Mouse (Mus musculus) heart, embryonic 12.5 days (tissue): ENCODE results near the gene Ddhd1. TPM values are rescaled to one million over a fixed set of nuclear protein-coding genes. Genes with fewer than 3 reads are reported as not detected.

Experiments used
- ATAC-seq: fragments of 200-750 bp; cut with Nextera tagmentation; 2 replicates; pipeline ENCODE4 v1.8.0; 2017; ENCODE audit warnings: moderate TSS enrichment, moderate library complexity; ENCODE audit not compliant: insufficient number of reproducible peaks, low FRiP score
- H3K27ac ChIP-seq: fragments of 300-500 bp; sonication (generic); 2 replicates; pipeline ENCODE4 v1.5.1; 2016; ENCODE audit warnings: mild to moderate bottlenecking, moderate library complexity; ENCODE audit not compliant: poor library complexity, severe bottlenecking
- H3K27me3 ChIP-seq: fragments of 300-500 bp; sonication (generic); replicated peaks from 2 replicates; pipeline ENCODE4 v1.6.1; 2016; ENCODE audit warnings: mild to moderate bottlenecking, moderate library complexity
- H3K36me3 ChIP-seq: fragments of 300-500 bp; sonication (generic); 2 replicates; pipeline ENCODE4 v1.6.1; 2016; ENCODE audit warnings: mild to moderate bottlenecking, moderate library complexity
- H3K4me1 ChIP-seq: fragments of 300-500 bp; sonication (generic); replicated peaks from 2 replicates; pipeline ENCODE4 v1.6.1; 2016; ENCODE audit warnings: mild to moderate bottlenecking
- H3K4me2 ChIP-seq: fragments of 300-500 bp; sonication (generic); 2 replicates; pipeline ENCODE4 v1.6.1; 2016; ENCODE audit warnings: mild to moderate bottlenecking, moderate library complexity
- H3K4me3 ChIP-seq: fragments of 300-500 bp; sonication (generic); 2 replicates; pipeline ENCODE4 v1.5.1; 2016; ENCODE audit warnings: mild to moderate bottlenecking
- H3K9ac ChIP-seq: fragments of 300-500 bp; sonication (generic); 2 replicates; pipeline ENCODE4 v1.6.1; 2016; ENCODE audit warnings: mild to moderate bottlenecking, moderate library complexity
- H3K9me3 ChIP-seq: fragments of 300-500 bp; sonication (generic); replicated peaks from 2 replicates; pipeline ENCODE4 v1.6.1; 2016; ENCODE audit warnings: mild to moderate bottlenecking, moderate library complexity
- WGBS: fragments of 180-500 bp; shearing (Covaris S2); methylation state at CpG from one replicate; pipeline ENCODE4 v1.1.7; 2016; 5-methylcytosine and 5-hydroxymethylcytosine counted together
- polyA plus RNA-seq: library from polyadenylated mRNA; unstranded; fragments of >200 nt; fragmentation: Nextera tagmentation; extraction: Ambion mirVana; gene quantifications from 2 replicates; pipeline ENCODE4 v1.2.1, GENCODE M21; 2016

The Ddhd1 gene
- polyA plus RNA-seq, 1 experiment from 2014 or later, result 12.6 TPM

- WGBS, result 39% methylated on average over 7 of the region's 7 CpGs
- H3K4me1 ChIP-seq, result peaks cover 56% of the 10 kb centered on the region
- peak overlapping the region; percentile 46; the same call in 1 of the 2 replicates for H3K9ac ChIP-seq
- H3K27ac ChIP-seq, result no peak overlapping the region
- H3K9me3 ChIP-seq, result no peaks in the 10 kb centered on the region
- no peaks in the 10 kb centered on the region for H3K27me3 ChIP-seq
- H3K4me2 ChIP-seq, result peak overlapping the region; percentile 45
- H3K36me3 ChIP-seq, result no peaks in the 10 kb centered on the region
- H3K4me3 ChIP-seq, result no peak overlapping the region
- no peak for ATAC-seq
These were observed 13.7 kb downstream of the Ddhd1 start for GRCm38 (mm10) chr14:45644202-45644601.

DNA sequence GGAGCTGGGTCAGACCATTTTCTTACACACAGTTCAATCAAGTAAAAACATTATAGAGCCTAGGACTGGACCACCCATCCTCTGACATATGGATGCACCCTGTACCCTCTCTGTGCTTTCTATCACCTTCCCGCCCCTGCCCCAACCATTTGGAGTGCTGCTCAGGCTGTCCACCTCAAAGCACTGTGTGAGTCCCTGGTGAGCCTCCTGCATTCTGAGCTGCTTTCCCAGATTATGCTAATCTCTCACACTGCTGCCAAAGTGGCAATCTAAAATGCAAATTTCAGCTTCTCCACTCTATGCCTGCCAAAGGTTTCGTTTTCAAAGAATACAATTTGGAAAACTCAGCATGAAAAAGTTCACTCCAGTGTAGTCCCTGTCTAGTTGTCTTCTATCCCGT is 14.5 kb downstream of the Ddhd1 start:
- Histone ChIP-seq H3K4me2 (0 out of 2 replicates have a peak overlapping the region, but pooled peaks have one; percentile 45), H3K9ac (no peak overlapping the region), H3K27me3 (no peaks in the 10 kb centered on the region), H3K9me3 (no peaks in the 10 kb centered on the region), H3K4me3 (no peak overlapping the region), H3K27ac (no peak overlapping the region), H3K36me3 (no peaks in the 10 kb centered on the region), H3K4me1 (peaks cover 52% of the 10 kb centered on the region)
- no peak for ATAC-seq
- WGBS, result 63% methylated on average over 3 of the region's 3 CpGs

GRCm38 (mm10) chr14:45642795-45643194 is 15.1 kb downstream of the Ddhd1 start:
- no peak overlapping the region for H3K4me3 ChIP-seq
- H3K4me1 ChIP-seq, result peaks cover 54% of the 10 kb centered on the region
- WGBS, result 90% methylated on average over 5 of the region's 5 CpGs
- no peak overlapping the region for H3K27ac ChIP-seq
- no peak overlapping the region for H3K9ac ChIP-seq
- H3K27me3 ChIP-seq, result no peaks in the 10 kb centered on the region
- H3K9me3 ChIP-seq, result no peaks in the 10 kb centered on the region
- H3K4me2 ChIP-seq, result no peak overlapping the region
- H3K36me3 ChIP-seq, result no peaks in the 10 kb centered on the region
- no peak for ATAC-seq

DNA sequence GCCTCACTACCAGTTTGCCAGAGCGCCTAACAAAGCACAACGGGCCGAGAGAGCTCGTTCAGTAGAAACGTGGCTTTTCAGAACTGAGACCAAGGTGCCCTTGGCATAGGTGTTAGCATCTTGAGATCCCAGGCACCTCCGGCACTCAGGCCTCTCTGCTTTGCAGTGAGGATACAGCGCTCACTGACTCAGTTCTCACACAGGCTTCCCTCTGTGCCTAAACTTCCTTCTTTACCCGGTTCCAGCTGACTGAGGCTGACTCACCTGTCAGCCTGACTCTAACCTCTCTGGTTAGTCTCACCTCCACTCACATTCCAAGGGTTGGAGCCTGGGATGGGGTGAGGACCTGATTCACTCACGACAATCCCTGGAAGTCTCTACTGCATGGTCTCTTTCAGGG is 15.7 kb downstream of the Ddhd1 start:
- no peak overlapping the region for H3K9ac ChIP-seq

DNA sequence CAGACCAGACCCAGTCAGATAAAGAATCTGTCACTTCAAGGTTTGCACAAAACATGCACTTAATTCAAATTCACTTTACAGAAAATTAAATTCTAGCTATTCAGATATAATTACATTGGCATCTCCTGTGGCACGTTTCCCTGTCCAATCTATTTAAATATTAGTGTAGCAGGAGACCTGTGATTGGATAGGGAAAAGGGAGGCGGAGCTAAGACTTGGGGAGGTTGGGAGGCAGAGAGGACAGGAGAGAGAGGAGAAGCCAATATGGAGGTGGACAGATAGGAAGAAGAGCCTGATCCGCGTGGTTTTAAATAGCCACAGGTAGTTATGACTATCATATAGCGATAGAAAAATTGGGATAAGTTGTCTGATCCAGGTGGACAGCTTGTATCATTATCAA is 19.2 kb downstream of the Ddhd1 start:
- H3K36me3 ChIP-seq, result no peaks in the 10 kb centered on the region
- H3K27me3 ChIP-seq, result no peaks in the 10 kb centered on the region
- H3K9ac ChIP-seq, result no peak overlapping the region
- peaks cover 32% of the 10 kb centered on the region for H3K4me1 ChIP-seq
- H3K4me2 ChIP-seq, result no peak overlapping the region
- H3K9me3 ChIP-seq, result no peaks in the 10 kb centered on the region
- no peak overlapping the region for H3K27ac ChIP-seq
- ATAC-seq, result no peak
- H3K4me3 ChIP-seq, result no peak overlapping the region
- WGBS, result 62% methylated on average over 5 of the region's 5 CpGs

More for the DNA sequence above, 15.7 kb downstream of the Ddhd1 start:
- WGBS, result 63% methylated on average over 9 of the region's 9 CpGs
- H3K27me3 ChIP-seq, result no peaks in the 10 kb centered on the region
- H3K27ac ChIP-seq, result no peak overlapping the region
- H3K4me2 ChIP-seq, result no peak overlapping the region
- peaks cover 49% of the 10 kb centered on the region for H3K4me1 ChIP-seq
- ATAC-seq, result no peak
- no peaks in the 10 kb centered on the region for H3K36me3 ChIP-seq
- H3K4me3 ChIP-seq, result no peak overlapping the region
- H3K9me3 ChIP-seq, result no peaks in the 10 kb centered on the region

GRCm38 (mm10) chr14:45635496-45635895 is 22.4 kb downstream of the Ddhd1 start:
- H3K4me3 ChIP-seq, result no peak overlapping the region
- no peaks in the 10 kb centered on the region for H3K27me3 ChIP-seq
- H3K4me1 ChIP-seq, result peaks cover 25% of the 10 kb centered on the region
- H3K4me2 ChIP-seq, result no peak overlapping the region
- H3K9ac ChIP-seq, result no peak overlapping the region
- H3K36me3 ChIP-seq, result no peaks in the 10 kb centered on the region
- no peaks in the 10 kb centered on the region for H3K9me3 ChIP-seq
- no peak overlapping the region for H3K27ac ChIP-seq
- 100% methylated on average over 1 of the region's 1 CpGs for WGBS
- no peak for ATAC-seq

DNA sequence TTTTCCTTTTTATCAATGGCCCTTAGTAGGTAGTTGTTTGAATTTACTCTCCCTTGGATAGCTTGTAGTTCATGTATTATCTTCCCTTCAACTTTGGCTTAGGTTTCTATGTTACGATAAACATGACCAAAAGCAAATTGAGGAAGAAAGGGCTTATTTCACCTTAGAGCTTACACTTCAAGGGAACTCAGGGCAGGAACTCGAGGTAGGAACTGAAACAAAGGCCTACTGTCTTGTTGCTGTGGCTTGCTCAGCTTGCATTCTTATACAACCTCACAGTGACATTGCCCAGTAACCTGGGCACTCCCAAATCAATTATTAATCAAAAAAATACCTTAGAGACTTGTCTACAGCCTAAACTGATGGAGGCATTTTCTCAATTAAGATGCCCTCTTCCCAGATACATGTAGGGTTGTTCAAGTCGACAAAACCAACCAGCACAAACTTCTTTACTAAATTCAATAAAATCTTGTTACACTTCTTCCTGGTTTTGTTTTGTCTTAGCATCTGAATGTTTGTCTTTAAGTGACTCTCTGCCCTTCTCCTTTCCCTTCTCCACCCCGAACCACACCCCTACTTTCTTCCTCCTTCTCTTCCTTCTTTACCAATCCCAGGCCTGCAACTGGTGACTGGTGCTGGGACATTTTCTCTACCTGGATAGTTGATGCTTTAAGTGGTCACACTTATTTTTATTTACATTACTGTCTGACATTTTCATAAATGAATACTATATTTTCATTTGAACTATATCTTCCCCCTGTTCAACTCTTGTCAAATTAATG is 25.0 kb downstream of the Ddhd1 start:
- no peak for ATAC-seq
- Histone ChIP-seq H3K9ac (no peak overlapping the region), H3K9me3 (no peaks in the 10 kb centered on the region), H3K4me3 (no peak overlapping the region), H3K27me3 (no peaks in the 10 kb centered on the region), H3K4me2 (no peak overlapping the region), H3K27ac (no peak overlapping the region), H3K4me1 (peaks cover 21% of the 10 kb centered on the region), H3K36me3 (no peaks in the 10 kb centered on the region)
- WGBS, result 81% methylated on average over 4 of the region's 4 CpGs

- ATAC-seq, result no peak
- Histone ChIP-seq H3K9me3 (no peaks in the 10 kb centered on the region), H3K27me3 (no peaks in the 10 kb centered on the region), H3K27ac (peak overlapping the region; percentile 34), H3K36me3 (peaks cover 4% of the 10 kb centered on the region; the same call in 1 of the 2 replicates), H3K4me3 (no peak overlapping the region), H3K4me2 (no peak overlapping the region), H3K4me1 (peaks cover 19% of the 10 kb centered on the region), H3K9ac (no peak overlapping the region)
- 34% methylated on average over 5 of the region's 5 CpGs for whole genome bisulfite sequencing
These were observed 27.4 kb downstream of the Ddhd1 start for GRCm38 (mm10) chr14:45630544-45630943.

GRCm38 (mm10) chr14:45629938-45630337 is 28.0 kb downstream of the Ddhd1 start:
- no peak overlapping the region for H3K4me2 ChIP-seq
- 21% methylated on average over 1 of the region's 1 CpGs for WGBS
- peaks cover 4% of the 10 kb centered on the region; the same call in 1 of the 2 replicates for H3K36me3 ChIP-seq
- H3K9ac ChIP-seq, result no peak overlapping the region
- ATAC-seq, result no peak
- peaks cover 19% of the 10 kb centered on the region for H3K4me1 ChIP-seq
- H3K27me3 ChIP-seq, result no peaks in the 10 kb centered on the region
- H3K9me3 ChIP-seq, result no peaks in the 10 kb centered on the region
- no peak overlapping the region for H3K4me3 ChIP-seq
- peak overlapping the region; percentile 66 for H3K27ac ChIP-seq

DNA sequence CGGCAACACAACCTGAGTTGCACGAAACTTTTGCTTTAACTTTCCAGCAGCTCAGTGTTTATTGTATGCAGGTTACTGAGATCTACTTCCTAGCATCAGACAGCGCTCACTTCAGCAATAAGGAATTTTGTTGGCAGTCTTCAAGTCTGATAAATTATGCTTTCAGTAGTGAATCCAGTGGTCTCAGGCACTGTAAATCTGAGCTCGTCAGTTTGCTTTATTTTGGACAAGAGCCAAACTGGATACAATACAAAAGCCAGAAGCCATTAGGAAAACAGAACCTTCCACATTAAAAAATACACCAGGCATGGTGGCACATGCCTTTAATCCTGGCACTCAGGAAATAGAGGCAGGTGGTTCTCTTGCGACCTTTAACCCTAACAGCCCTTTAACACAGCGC is 39.6 kb downstream of the Ddhd1 start:
- H3K4me3 ChIP-seq, result no peak overlapping the region
- no peak overlapping the region for H3K27ac ChIP-seq
- WGBS, result 65% methylated on average over 6 of the region's 6 CpGs
- H3K4me1 ChIP-seq, result peaks cover 44% of the 10 kb centered on the region
- no peaks in the 10 kb centered on the region for H3K9me3 ChIP-seq
- H3K4me2 ChIP-seq, result no peak overlapping the region
- no peak overlapping the region for H3K9ac ChIP-seq
- no peak for ATAC-seq
- peaks cover 24% of the 10 kb centered on the region; the same call in 1 of the 2 replicates for H3K36me3 ChIP-seq
- H3K27me3 ChIP-seq, result no peaks in the 10 kb centered on the region

DNA sequence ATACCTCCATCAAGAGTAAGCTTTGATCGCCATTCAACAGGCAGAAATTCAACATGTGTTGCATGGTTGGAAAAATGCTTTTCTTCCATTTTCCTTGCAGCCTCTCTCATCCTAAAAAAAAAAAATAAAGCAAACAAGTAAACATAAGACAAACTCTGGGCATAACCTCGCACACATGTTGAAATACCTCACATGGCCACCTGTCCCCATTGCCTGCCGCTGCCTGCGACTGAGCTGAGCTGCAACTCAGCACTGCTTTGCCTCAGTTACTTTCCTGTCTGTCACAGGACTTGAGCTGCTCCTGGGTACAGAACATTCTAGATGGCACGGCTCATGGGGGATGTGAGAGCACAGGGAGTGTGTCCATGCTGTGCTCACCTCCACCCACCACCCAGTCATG is 41.4 kb downstream of the Ddhd1 start:
- H3K27ac ChIP-seq, result no peak overlapping the region
- H3K9me3 ChIP-seq, result no peaks in the 10 kb centered on the region
- H3K4me1 ChIP-seq, result peaks cover 44% of the 10 kb centered on the region
- no peak overlapping the region for H3K9ac ChIP-seq
- H3K4me2 ChIP-seq, result no peak overlapping the region
- H3K4me3 ChIP-seq, result no peak overlapping the region
- 93% methylated on average over 5 of the region's 5 CpGs for WGBS
- no peaks in the 10 kb centered on the region for H3K27me3 ChIP-seq
- H3K36me3 ChIP-seq, result peaks cover 35% of the 10 kb centered on the region
- no peak for ATAC-seq

DNA sequence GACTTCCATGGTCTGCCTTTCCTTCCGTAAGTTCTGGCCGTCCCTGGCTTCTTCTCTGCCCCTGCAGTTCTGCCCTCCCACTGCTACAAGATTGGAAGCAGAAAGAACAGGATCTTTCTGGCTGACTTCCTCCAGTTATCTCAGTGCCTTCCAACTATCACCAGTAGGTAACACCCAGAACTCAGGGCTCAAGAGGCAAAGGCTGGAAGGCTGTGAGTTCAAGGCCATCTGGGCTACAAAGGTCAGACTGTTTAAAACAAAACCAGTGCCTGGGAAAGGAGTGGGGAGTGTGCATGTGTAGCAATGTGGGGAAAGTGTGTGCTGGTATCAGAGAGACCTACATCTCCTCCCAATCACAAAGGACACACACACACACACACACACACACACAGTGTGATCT is 42.2 kb downstream of the Ddhd1 start:
- H3K9me3 ChIP-seq, result no peaks in the 10 kb centered on the region
- no peak overlapping the region for H3K4me3 ChIP-seq
- H3K9ac ChIP-seq, result no peak overlapping the region
- 57% methylated on average over 2 of the region's 2 CpGs for WGBS
- peaks cover 38% of the 10 kb centered on the region for H3K36me3 ChIP-seq
- peak overlapping the region; percentile 13; the same call in 1 of the 2 replicates for H3K4me2 ChIP-seq
- peak overlapping the region; percentile 85 for H3K27ac ChIP-seq
- peaks cover 48% of the 10 kb centered on the region for H3K4me1 ChIP-seq
- ATAC-seq, result no peak
- H3K27me3 ChIP-seq, result no peaks in the 10 kb centered on the region
